Mouse (Mus musculus): Measurements from ENCODE around the gene Sh3bp5. TPM values are rescaled to one million over a fixed set of nuclear protein-coding genes. Genes with fewer than 3 reads are reported as not detected.

Gene Sh3bp5
- total RNA-seq, 2 experiments from 2014 or later = 107 to 135 TPM

GRCm38 (mm10) chr14:31410123-31410724, 25.7 kb downstream of the Sh3bp5 start:
- DNase-seq = no peak

GRCm38 (mm10) chr14:31408666-31409065, 27.2 kb downstream of the Sh3bp5 start:
- DNase-seq = peak; percentile 47

- peak; percentile 36 for DNase-seq
Measured at GRCm38 (mm10) chr14:31407911-31408604, 27.8 kb downstream of the Sh3bp5 start.

GRCm38 (mm10) chr14:31407208-31407607, 28.7 kb downstream of the Sh3bp5 start:
- peak; percentile 84 for DNase-seq

GRCm38 (mm10) chr14:31406154-31406810, 29.6 kb downstream of the Sh3bp5 start:
- no peak for DNase-seq

GRCm38 (mm10) chr14:31405652-31406051, 30.2 kb downstream of the Sh3bp5 start:
- no peak for DNase-seq

GRCm38 (mm10) chr14:31404663-31405062, 31.2 kb downstream of the Sh3bp5 start:
- no peak for DNase-seq

GRCm38 (mm10) chr14:31403995-31404394, 31.9 kb downstream of the Sh3bp5 start:
- no peak for DNase-seq

GRCm38 (mm10) chr14:31403556-31403955, 32.3 kb downstream of the Sh3bp5 start:
- DNase-seq = no peak

GRCm38 (mm10) chr14:31402693-31403092, 33.2 kb downstream of the Sh3bp5 start:
- DNase-seq = no peak

- no peak for DNase-seq
Measured at GRCm38 (mm10) chr14:31401918-31402427, 33.9 kb downstream of the Sh3bp5 start.

- peak; percentile 62 for DNase-seq
Measured at GRCm38 (mm10) chr14:31400896-31401295, 35.0 kb downstream of the Sh3bp5 start.

- peak; percentile 74 for DNase-seq
Measured at GRCm38 (mm10) chr14:31400246-31400645, 35.6 kb downstream of the Sh3bp5 start.

GRCm38 (mm10) chr14:31399271-31399670, 36.6 kb downstream of the Sh3bp5 start:
- DNase-seq = no peak

GRCm38 (mm10) chr14:31398819-31399218, 37.1 kb downstream of the Sh3bp5 start:
- no peak for DNase-seq

GRCm38 (mm10) chr14:31397791-31398595, 37.9 kb downstream of the Sh3bp5 start:
- peak; percentile 77 for DNase-seq

GRCm38 (mm10) chr14:31397353-31397752, 38.5 kb downstream of the Sh3bp5 start:
- no peak for DNase-seq

GRCm38 (mm10) chr14:31396428-31396827, 39.5 kb downstream of the Sh3bp5 start:
- DNase-seq = peak; percentile 57

- peak; percentile 72 for DNase-seq
Measured at GRCm38 (mm10) chr14:31395629-31396199, 40.2 kb downstream of the Sh3bp5 start.

GRCm38 (mm10) chr14:31394822-31395532, 40.9 kb downstream of the Sh3bp5 start:
- DNase-seq = no peak

GRCm38 (mm10) chr14:31393936-31394630, 41.8 kb downstream of the Sh3bp5 start:
- DNase-seq = peak; percentile 78

Measured in adrenal gland, postnatal 10 days (tissue).